Mouse (Mus musculus): Measurements from ENCODE around the gene Tcea3. TPM values are rescaled to one million over a fixed set of nuclear protein-coding genes. Genes with fewer than 3 reads are reported as not detected.

Tcea3 gene
- total RNA-seq (2023), result 0.88 and 3.2 TPM in 2 replicates

DNA sequence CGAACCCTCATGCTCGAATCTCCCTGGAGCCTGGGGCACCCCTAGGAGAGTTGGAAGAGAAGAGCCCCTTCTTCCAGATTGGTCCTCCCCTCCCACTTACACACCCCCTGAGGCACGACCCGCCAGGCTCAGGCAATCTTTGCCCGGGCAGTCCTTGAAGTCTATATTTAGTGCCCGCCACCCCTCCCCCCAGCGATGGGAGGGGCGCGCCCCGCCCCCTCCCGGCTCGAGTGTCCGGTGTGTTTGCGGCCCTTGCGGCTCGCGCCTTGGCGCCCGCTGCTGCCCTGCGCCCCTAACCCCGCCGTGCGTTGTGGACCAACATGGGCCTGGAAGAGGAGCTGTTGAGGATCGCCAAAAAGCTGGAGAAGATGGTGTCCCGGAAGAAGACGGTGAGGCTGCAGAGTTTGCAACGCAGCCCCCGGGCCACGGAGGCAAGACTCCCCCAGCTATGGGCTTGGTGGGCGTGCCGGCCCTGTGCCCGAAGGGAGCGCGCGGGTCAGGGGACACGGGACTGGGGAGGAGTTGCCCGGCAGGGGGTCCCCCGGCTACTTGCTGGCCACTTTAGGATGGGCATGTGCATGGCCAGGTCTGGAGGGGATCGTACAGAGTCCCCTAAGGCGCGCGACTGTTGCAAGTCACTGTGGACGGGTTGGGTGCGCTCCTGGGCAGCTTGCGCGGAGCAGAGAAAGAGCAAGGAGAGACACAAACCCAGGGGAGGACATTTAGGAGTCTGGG lies at the start of gene Tcea3:
Tcea3 (plus strand) TSS at position 1 of the 735 bp plus-strand sequence.

DNA sequence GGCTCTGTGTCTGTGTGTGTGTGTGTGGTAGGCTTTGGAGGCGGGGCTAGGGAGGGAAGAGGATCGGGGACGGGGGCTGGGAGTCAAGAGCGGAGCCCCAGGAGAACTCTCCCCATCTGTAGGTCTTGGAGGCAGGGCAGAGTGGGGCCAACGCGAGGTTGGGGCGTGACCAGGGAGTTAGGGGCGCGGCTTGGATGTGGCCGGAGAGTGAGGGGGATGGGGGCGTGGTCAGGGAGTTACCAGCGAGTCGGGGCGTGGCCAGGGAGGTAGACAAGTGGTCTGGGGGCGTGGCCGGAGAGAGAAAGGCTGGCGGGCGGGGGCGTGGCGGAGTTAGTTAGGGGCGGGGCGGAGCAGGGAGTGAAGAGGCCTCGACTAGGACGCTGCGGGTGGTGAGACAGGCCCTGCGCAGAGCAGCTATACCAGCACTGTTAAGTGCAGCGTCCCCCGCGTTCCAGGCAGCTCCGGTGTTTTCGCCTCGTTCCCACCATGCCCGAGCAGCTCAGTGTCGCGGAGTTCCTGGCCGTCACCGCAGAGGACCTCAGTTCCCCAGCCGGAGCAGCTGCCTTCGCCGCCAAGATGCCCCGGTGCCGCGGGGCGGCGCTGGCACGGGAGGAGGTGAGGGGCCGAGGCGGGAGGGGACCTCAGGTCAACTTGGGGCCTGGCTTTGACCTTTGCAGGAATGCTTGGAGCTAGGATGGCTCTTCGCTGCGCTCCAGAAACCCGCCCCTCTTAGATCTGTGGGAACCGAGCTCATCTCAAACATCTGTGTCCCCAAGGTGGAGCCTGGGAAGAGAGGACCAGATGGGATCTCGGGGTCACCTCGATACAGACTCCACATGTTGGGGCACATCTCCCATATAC lies 41.3 kb upstream of the Tcea3 start, which contains the start of gene Asap3:
Asap3 (plus strand) TSS at position 333 of the 861 bp plus-strand sequence.

DNA sequence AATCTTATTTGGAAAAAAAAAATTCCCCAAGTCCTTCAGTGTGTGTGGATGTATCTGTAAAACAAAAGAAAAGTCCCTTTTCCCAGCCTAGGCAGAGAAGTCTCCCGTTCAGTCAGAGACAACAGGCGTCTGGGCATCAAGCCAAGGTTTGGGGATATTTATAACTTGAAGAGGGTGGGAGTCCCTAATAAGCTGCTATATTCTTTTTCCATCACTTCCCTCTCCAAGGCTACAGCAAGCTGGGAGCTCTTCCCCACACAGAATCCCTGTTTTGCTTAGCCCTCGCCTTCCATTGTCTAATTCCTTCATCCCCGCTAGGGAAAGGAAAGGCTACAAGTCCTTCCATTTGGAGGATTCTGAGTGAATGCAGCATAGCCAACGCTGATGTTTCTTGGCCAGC lies 36.9 kb downstream of the Tcea3 start, which contains the start of gene Zfp46:
Zfp46 (plus strand) TSS at position 229 of the 400 bp plus-strand sequence.

DNA sequence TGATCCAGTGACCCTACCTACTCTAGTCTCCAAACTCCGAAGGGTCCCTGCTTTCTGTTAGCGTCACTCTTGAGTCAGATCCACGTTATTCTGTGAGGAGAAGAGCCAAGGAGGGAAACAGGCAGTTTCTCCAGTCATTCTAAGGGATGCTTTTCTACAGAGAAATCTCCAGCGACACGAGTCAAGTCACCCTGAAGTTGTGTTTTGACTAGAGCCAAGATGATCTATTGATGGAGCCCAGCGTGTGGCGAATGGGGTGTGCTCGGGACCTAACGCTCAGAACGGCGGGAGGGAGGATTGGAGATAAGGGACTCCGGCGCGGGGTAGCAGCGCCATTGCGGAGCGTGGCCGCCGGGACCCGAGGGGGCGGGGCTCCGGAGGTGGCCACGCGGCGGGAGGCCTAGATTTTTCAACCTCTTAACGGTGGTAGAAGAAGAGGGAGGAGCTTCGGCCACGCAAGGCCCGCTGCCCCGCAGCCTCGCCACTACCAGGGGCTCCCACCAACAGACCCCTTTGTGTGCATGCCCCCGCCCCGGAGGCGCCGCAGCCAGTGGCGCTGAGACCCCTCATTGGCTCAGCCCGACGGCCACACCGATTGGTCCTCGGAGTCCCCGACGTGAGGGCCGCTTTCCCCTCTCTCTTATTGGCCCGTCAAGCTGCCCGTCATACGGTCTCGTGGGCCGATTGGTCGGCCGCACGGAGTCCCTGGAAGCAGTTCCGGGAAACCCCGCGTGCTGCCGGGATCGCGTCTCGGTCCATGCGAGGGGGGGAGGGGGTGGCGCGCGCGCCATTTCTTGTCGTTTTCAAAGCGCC lies 62.9 kb downstream of the Tcea3 start, which contains the start of gene Hnrnpr:
Hnrnpr (plus strand) TSS at position 714 of the 813 bp plus-strand sequence.

Other genes starting within 250 kb of the Tcea3 start
- gene Eloa, start 226.0 kb upstream of the Tcea3 start, total RNA-seq (2023), result 85.6 and 88.9 TPM in 2 replicates
- 242 and 261 TPM in 2 replicates for gene Rpl11, start 194.3 kb upstream of the Tcea3 start, total RNA-seq (2023)
- gene Id3, start 104.2 kb upstream of the Tcea3 start, total RNA-seq (2023), result 10.6 and 11.5 TPM in 2 replicates
- gene E2f2, start 75.3 kb upstream of the Tcea3 start, total RNA-seq (2023), result 86.8 and 107 TPM in 2 replicates
- 0.16 TPM in 1 of 2 replicates, not detected in the other for gene Asap3, start 41.4 kb upstream of the Tcea3 start, total RNA-seq (2023)
- gene Zfp46, start 37.0 kb downstream of the Tcea3 start, total RNA-seq (2023), result 5.2 and 10.1 TPM in 2 replicates
- gene Hnrnpr, start 63.2 kb downstream of the Tcea3 start, total RNA-seq (2023), result 32.9 and 48.1 TPM in 2 replicates
- not detected in 2 replicates for gene Htr1d, start 175.8 kb downstream of the Tcea3 start, total RNA-seq (2023)
- gene 6030445D17Rik, start 214.5 kb downstream of the Tcea3 start, total RNA-seq (2023), result not detected in 2 replicates
- gene Luzp1, start 222.0 kb downstream of the Tcea3 start, total RNA-seq (2023), result 1.1 and 2.5 TPM in 2 replicates